Mouse (Mus musculus) stomach, postnatal 0 days (tissue): ENCODE data around the gene Ndufv3. TPM values are rescaled to one million over a fixed set of nuclear protein-coding genes. Genes with fewer than 3 reads are reported as not detected.

Source experiments
- ATAC-seq: fragments of 200-750 bp; cut with Nextera tagmentation; 2 replicates; pipeline ENCODE4 v1.8.0; 2017; ENCODE audit not compliant: low FRiP score, low TSS enrichment
- DNase-seq: peaks from one replicate; pipeline ENCODE4 v3.0.0-alpha.2; 2016; ENCODE audit warnings: low spot score
- H3K27ac ChIP-seq: fragments of 300-500 bp; sonication (generic); replicated peaks from 2 replicates; pipeline ENCODE4 v1.5.1; 2014; ENCODE audit warnings: mild to moderate bottlenecking, control low read depth
- H3K27me3 ChIP-seq: fragments of 300-500 bp; sonication (generic); 2 replicates; pipeline ENCODE4 v1.6.1; 2014; ENCODE audit warnings: low read length; ENCODE audit not compliant: control insufficient read depth, insufficient read depth
- H3K36me3 ChIP-seq: fragments of 300-500 bp; sonication (generic); 2 replicates; pipeline ENCODE4 v1.6.1; 2014; ENCODE audit warnings: low read length, mixed read lengths; ENCODE audit not compliant: control insufficient read depth, insufficient read depth
- H3K4me1 ChIP-seq: fragments of 300-500 bp; sonication (generic); replicated peaks from 2 replicates; pipeline ENCODE4 v1.6.1; 2014; ENCODE audit warnings: antibody characterized with exemption; ENCODE audit not compliant: control insufficient read depth, insufficient read depth
- H3K4me2 ChIP-seq: fragments of 300-500 bp; sonication (generic); replicated peaks from 2 replicates; pipeline ENCODE4 v1.6.1; 2014; ENCODE audit warnings: low read depth, mild to moderate bottlenecking, control low read depth, moderate library complexity
- H3K4me3 ChIP-seq: fragments of 300-500 bp; sonication (generic); 2 replicates; pipeline ENCODE4 v1.5.1; 2014; ENCODE audit warnings: low read depth, low read length, control low read depth
- H3K9ac ChIP-seq: fragments of 300-500 bp; sonication (generic); 2 replicates; pipeline ENCODE4 v1.6.1; 2014; ENCODE audit warnings: mild to moderate bottlenecking, low read length, control low read depth, mixed read lengths
- H3K9me3 ChIP-seq: fragments of 300-500 bp; sonication (generic); 2 replicates; pipeline ENCODE4 v1.6.1; 2016; ENCODE audit warnings: low read length; ENCODE audit not compliant: control insufficient read depth
- CTCF ChIP-seq: IDR thresholded peaks from 2 replicates; pipeline ENCODE4 v1.5.1; 2016; ENCODE audit warnings: antibody characterized with exemption, low read depth, mild to moderate bottlenecking, moderate library complexity
- EP300 ChIP-seq: optimal IDR thresholded peaks from 2 replicates; pipeline ENCODE3; 2016; ENCODE audit warnings: antibody characterized with exemption
- WGBS: fragments of 180-500 bp; shearing (Covaris S2); extraction: QIAGEN DNeasy Blood & Tissue Kit; methylation state at CpG from one replicate; pipeline ENCODE4 v1.1.7; 2014; 5-methylcytosine and 5-hydroxymethylcytosine counted together
- polyA plus RNA-seq: library from polyadenylated mRNA; unstranded; fragments of >200 nt; fragmentation: Nextera tagmentation; extraction: Ambion mirVana; gene quantifications from 2 replicates; pipeline ENCODE4 v1.2.1, GENCODE M21; 2015

Gene Ndufv3
- polyA plus RNA-seq, 1 experiment from 2014 or later: 344 TPM

DNA sequence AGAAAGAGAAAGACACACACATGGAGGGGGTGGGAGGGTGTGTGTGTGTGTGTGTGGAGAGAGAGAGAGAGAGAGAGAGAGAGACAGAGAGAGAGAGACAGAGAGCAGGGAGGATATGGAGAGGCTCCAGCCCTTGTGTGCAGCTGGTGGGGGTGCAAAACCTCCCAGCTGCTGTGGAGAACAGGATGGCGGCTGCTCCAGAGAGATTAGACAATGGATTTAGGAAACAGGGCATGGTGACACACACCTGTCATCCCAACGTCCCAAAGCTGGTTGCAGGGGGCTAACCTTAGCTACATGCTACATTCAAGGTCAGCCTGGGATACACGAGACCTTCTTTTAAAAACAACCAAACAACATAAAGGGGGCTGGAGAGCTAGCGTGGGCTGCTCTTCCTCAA lies 36.3 kb downstream of the Ndufv3 start:
- Histone ChIP-seq H3K9me3 (no peaks in the 10 kb centered on the region), H3K27me3 (no peaks in the 10 kb centered on the region), H3K4me3 (no peak overlapping the region), H3K27ac (no peak overlapping the region), H3K4me2 (no peak overlapping the region), H3K36me3 (no peaks in the 10 kb centered on the region), H3K9ac (no peak overlapping the region), H3K4me1 (peaks cover 2% of the 10 kb centered on the region; the same call in 1 of the 2 replicates)
- TF ChIP-seq EP300: no peak
- TF ChIP-seq CTCF: no peak
- ATAC-seq: no peak
- no peak for DNase-seq
- 59% methylated on average over 4 of the region's 4 CpGs for WGBS

DNA sequence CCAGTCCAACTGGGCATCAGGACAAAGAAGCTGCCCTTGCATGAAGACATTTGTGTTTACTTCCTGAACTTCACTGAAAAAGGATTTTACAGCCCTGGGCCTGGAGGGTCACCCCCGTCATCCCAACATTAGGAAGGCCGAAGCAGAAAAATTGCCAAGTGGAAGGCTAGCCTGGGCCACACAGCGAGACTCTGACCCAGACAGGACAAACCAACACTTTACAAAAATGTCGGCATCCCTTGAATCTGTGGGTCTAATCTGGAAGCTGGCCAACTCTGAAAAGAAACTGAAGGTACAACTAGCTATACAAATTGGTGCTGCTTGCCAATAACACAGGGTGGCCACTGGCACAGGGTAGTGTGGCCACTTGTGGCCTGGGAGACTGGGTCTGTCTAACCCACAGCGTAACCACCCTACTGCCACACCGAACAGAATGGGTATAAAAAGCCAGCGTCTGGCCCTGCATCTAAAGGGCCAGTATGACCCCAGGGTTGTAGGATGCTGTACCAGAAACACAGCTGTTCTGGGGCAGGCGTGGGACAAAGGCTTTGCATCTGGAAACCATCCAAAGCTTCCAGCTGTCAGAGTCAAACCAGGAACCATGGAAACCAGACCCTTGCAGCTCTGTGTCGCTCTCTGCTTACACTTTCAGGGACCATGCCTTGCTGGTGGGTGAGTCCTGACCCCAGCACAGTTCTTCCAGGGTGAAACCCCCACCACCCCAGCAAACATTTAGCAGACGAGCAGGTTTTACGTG lies 37.4 kb downstream of the Ndufv3 start:
- TF ChIP-seq EP300: no peak
- no peak for TF ChIP-seq CTCF
- no peaks in the 10 kb centered on the region for H3K36me3 ChIP-seq
- ATAC-seq: peak; percentile 75
- peak; percentile 35 for DNase-seq
- H3K9me3 ChIP-seq: no peaks in the 10 kb centered on the region
- 45% methylated on average over 11 of the region's 11 CpGs for WGBS
- no peaks in the 10 kb centered on the region for H3K27me3 ChIP-seq
- H3K27ac ChIP-seq: peak overlapping the region; percentile 18; the same call in 1 of the 2 replicates
- peak overlapping the region; percentile 13; the same call in 1 of the 2 replicates for H3K9ac ChIP-seq
- peaks cover 2% of the 10 kb centered on the region; the same call in 1 of the 2 replicates for H3K4me1 ChIP-seq
- peak overlapping the region; percentile 36; the same call in 1 of the 2 replicates for H3K4me2 ChIP-seq
- H3K4me3 ChIP-seq: no peak overlapping the region

DNA sequence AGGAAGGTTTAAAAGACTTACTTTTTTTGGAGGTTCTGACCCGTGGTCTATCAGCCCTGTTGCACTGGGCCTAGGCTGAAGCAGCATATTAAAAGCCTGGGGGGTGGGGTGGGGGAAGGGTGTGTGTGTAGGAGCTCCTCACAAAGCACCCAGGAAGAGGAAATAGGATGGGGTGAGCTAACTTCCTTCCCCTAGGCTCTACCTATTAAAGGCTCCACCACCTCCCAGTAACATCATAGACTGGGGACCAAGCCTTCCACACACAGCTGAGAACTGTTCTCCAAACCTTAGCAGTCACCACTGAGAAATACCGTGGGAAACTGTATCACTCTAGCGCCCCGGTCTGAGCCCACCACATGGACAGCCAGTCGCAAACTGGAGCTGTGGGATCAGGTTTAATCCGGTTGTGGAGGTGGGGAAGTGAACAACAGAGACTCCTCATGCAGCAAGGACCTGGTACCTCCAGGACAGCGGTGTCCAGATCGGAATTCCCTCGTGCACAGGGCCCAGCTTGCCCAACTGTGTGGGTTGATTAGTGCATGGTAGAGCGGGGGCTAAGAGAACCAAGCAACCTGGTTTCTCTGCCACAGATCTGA lies 38.1 kb downstream of the Ndufv3 start:
- WGBS: 71% methylated on average over 10 of the region's 10 CpGs
- ATAC-seq (no peak), DNase-seq (no peak)
- Histone ChIP-seq H3K4me1 (peaks cover 2% of the 10 kb centered on the region; the same call in 1 of the 2 replicates), H3K4me2 (peak overlapping the region; percentile 36; the same call in 1 of the 2 replicates), H3K9ac (peak overlapping the region; percentile 13; the same call in 1 of the 2 replicates), H3K36me3 (no peaks in the 10 kb centered on the region), H3K9me3 (no peaks in the 10 kb centered on the region), H3K27me3 (no peaks in the 10 kb centered on the region), H3K4me3 (no peak overlapping the region), H3K27ac (peak overlapping the region; percentile 18; the same call in 1 of the 2 replicates)
- no peak for TF ChIP-seq EP300
- TF ChIP-seq CTCF: no peak

GRCm38 (mm10) chr17:31559021-31559789 lies 39.3 kb downstream of the Ndufv3 start:
- H3K9ac ChIP-seq: no peak overlapping the region
- no peaks in the 10 kb centered on the region for H3K36me3 ChIP-seq
- H3K27ac ChIP-seq: no peak overlapping the region
- no peak overlapping the region for H3K4me3 ChIP-seq
- TF ChIP-seq EP300 (no peak), CTCF (no peak)
- ATAC-seq (no peak), DNase-seq (no peak)
- 87% methylated on average over 11 of the region's 11 CpGs for WGBS
- H3K9me3 ChIP-seq: no peaks in the 10 kb centered on the region
- no peak overlapping the region for H3K4me2 ChIP-seq
- peaks cover 5% of the 10 kb centered on the region; the same call in 1 of the 2 replicates for H3K4me1 ChIP-seq
- H3K27me3 ChIP-seq: no peaks in the 10 kb centered on the region

DNA sequence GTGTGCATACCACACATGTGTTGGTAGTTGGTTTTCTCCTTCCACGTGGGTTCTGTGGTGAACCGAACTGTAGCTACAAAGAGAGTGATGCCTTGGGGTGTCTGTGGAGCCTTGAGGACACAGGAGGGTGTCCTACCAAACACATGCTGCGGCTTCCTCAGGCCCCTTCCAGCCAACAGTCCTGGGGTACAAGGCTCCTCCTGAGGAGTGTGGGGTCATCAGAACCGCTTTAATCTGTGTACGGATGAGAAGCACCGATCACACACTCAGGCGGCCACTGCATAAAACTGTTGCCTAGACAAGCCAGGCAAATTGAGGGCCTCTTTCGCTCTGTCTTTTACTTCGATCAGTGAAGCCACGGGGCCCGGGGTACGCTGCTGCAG lies 43.7 kb downstream of the Ndufv3 start:
- Histone ChIP-seq H3K27me3 (no peaks in the 10 kb centered on the region), H3K4me2 (peak overlapping the region; percentile 56), H3K36me3 (no peaks in the 10 kb centered on the region), H3K9me3 (no peaks in the 10 kb centered on the region), H3K4me1 (peaks cover 9% of the 10 kb centered on the region), H3K4me3 (peak overlapping the region; percentile 36), H3K9ac (peak overlapping the region; percentile 45), H3K27ac (peak overlapping the region; percentile 84)
- TF ChIP-seq CTCF (no peak), EP300 (no peak)
- DNase-seq (peak; percentile 21), ATAC-seq (no peak)
- WGBS: 17% methylated on average over 12 of the region's 12 CpGs
